Mouse (Mus musculus) kidney, postnatal 36 days (tissue): ENCODE results near the gene Bco1.

Source experiments
- DNase-seq, 2 experiments: peaks; one replicate each; pipeline ENCODE4 v3.0.0; 2021 to 2022; ENCODE audit warnings: mixed read lengths in 2 of 2

The Bco1 gene

DNA sequence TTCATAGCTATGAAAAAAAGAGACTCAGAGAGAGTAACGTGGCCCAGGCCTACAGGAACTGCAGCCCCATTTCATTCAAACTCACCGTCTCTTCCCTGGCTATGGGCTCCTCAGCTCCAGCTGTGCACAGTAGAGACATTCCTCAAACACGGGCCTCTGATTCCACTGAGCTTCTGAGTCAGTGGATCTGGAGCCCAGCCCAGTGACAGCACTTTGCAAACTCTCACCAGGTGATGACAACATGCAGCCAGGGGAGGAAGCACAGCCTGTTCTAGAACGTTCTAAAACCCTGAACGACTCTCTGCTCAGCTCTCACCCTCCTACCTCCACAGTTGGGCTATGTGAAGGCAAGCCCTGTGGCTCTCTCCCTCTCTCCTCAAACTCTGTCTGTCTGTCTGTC, 1.6 kb upstream of the Bco1 start:
- no peak for DNase-seq

DNA sequence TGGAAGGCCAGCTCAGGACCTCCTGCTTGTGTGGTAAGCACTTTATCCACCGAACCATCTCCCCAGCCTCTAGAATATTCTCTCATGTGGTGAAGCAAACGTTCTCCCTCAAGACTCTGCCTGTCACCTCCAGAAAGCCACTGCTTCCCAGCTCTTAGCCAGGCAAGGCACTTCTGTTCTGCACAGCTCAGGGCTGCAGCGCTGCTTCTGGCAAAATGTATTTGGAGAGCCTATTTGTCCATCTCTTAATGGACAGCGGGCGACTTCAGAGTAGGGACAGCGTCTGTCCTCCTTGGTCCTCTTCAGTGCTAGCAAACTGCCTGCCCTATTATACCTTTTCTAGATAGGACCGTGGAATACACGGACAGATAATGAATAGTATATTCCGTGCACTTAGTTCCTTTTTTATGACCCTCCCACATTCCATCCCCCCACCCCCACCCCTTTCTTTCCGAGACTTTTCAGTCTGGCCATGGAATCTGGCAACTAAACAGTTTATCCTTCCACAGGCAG, 1.5 kb downstream of the Bco1 start:
- no peak for DNase-seq

DNA sequence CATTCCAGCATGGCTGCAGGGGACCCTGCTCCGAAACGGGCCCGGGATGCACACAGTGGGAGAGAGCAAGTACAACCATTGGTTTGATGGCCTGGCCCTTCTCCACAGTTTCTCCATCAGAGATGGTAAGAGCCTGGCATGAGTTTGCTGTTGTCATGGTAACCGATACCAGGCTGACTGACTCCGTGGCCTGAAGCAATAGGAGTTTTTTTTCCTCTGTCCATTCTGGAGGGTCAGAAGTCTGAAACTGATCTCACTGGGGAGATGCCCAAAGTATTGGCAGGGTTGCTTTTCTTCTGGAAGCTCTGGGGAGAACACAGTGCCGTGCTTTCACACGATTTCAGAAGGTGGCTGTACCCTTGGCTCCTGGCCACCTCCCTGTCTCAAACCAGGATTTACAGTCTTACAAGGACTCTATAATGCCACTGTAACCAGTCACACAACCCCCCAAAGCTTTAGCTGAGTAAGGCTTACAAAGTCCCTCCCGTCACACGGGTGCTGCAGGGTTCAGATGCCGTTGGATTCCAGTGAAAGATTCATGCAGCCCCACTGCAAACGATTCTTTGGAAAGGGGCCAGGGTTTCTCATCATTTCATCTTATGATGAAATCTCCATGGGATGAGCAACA, 2.0 kb downstream of the Bco1 start:
- DNase-seq, result no peak

DNA sequence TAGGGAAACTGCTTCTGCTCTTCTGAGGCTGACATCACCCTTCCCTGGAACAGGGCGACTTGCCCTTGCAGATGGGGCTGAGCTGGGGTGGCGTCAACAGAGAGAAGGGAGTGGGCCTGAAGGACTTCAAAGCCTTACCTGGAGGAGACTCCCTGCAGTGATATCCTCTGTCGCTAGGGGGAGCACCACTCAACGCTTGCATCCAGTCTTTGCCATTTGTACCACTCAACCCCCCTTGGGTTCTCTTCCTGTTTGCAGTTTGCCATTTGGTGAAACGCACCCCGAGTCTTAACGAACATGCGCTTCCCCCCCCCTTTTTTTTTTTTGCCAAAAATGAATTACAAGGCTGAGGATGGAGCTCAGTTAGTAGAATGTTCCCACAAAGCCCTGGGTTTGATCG, 11.9 kb downstream of the Bco1 start:
- peak; percentile 70 to 88 for DNase-seq

DNA sequence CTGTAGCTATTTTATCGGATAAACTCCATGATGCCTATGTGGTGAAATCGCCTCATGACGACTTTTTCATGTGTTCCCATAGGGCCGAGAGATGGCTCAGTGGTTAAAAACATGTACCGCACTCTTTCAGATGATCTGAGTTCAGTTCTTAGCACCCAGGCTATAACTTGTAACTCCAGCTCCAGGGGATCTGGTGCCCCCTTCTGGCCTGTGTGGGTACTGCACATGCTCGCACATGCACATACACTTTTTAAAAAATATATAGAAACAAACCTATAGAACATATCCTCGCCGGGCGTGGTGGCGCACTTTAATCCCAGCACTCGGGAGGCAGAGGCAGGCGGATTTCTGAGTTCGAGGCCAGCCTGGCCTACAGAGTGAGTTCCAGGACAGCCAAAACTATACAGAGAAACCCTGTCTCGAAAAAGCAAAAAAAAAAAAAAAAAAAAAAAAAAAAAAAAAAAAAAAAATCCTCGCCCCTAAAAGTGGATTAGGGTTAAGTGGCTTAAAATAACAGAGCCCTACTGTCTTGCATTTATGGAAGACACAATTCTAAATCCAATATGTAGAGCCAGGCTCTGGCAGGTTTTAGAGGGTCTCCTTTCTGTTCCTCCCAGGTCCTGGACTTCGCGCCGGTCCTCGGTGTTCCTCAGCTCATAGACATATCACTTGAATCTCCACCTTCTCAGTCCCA, 13.5 kb downstream of the Bco1 start:
- DNase-seq, result peak in 1 of 2 experiments; percentile 15

DNA sequence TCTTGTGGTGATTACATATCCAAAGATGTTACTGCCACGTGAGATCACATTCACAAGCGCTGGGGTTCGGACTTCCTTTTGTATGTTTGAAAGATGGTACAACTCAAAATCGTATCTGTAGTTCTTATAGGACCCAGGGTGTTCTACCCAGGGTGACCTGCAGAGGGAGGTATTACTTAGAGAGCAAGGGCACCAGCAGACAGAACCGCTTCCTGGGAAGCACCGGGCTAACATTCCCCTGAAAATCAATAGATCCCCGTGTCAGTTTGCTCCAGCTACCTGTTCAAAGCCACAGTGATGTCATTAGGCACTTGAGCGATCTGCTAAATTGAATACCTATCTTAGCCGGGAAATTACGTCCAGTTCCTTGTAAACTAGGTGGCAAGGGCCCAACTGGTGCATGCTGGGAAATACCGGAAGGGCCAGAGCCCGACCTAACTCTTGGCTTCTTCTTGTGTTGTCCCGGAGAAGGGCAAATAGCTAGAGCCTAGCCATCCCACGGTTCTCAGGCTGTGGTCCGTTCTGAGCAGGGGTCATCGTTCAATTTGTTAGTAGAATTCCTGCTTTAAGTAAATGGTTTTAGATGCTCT, 14.2 kb downstream of the Bco1 start:
- peak; percentile 76 to 91 for DNase-seq

DNA sequence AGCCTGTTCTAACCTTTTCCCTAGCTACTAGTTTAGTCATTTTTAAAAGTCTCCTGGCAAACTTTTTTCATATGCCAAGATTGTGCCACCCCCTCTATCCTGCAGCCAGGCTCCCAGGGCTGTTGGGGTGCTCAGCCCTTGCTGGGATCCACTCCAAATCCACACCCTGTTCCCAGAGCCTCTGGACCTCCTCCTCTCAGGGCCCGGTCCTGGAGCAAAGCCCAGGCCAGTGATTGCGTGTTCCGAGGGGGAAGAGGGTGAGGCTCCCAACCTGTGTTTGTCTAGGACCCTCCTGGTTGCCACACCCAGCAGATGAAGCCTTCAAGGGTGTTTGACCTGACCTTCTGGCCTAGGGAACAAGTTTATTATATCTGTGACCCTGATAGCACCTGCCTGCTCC, 16.0 kb downstream of the Bco1 start:
- no peak for DNase-seq

DNA sequence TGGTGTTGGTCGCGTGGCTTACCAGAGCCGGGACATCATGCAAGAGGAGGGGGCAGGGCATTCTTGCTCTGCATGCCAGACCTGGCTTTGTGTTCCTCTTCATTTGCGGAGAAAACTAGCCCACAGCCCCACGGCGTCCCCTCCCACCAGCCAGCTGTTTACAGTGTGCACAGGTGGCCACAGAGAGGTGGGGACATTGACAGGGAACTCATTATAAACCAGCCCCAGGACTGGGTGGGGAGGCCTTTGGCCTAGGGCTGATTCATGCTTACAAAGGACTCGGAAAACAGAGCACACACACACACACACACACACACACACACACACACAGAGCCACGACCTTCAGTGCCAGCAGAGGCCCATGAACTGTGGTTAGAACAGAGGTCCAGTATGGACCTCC, 16.6 kb downstream of the Bco1 start:
- DNase-seq, result no peak

DNA sequence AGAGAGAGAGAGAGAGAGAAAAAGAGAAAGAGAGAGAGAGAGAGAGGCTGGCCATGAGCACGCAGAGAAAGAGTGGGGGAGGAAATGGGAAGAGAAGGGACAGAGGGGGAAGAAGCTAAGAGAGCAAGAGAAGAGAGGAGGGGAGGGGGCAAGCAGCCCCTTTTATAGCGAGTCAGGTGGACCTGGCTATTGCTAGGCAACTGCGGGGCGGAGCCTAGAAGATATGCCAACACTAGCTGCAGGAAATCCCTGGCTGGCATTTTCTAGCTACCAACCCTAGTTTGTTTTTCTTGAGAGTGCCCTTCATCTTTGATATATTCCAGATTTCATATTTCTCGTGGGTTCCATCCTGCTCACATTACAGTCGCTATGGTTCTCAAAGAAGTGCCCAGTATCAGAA, 19.4 kb downstream of the Bco1 start:
- no peak for DNase-seq

DNA sequence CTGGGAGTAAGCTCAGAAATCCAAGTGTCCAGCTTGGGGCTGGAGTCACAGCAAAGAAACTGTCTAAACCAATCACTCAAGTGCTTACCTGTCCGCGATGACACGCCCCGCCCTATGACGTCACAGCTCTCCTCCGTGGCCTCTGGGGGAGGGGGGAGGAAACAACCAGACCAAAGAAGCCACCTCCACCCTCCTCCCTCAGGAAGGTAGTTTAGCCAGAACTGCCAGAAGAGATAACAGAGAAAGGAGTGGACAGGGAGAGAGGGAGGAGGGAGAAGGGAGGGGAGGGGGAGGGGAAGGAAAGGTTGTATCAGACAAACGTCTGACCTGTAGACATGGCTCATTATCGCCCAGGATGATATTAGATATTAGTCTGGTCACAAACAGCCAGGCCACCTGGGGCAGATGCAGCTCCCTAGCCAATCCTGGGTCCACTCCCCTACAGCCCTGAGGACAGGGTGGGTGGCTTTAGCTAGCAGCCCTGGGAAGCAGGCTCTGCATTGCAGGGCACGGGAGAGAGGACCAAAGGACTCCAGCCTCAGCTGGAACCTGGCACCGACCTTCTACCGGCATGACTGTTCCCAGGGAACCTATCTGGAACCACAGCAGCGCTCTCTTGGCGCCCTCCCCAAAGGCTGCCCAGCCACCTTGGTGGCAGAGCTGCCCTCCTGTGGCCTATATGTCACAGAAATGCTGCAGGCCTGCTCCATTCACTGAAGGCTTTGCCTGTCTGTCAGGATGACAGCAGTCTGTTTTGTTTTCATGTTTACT, 20.2 kb downstream of the Bco1 start:
- DNase-seq, result peak; percentile 35 to 56

DNA sequence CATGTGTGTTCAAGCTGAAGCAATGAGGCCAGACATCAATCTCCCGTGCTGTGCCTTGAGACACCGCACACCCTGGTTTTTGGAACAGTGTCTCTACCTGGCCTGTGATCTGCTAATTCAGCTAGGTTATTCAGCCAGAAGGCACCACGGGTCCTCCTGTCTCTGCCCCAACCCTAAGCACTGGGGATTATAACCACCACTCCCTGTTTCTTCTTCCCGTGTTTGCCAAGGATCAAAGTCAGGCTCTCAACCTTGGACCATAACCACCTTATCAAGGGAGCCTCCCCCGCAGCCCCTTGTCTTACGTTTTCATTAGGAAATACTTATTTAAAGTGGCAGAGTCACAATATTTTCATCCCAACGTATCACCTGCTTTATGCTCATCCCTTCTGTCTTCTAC, 20.9 kb downstream of the Bco1 start:
- no peak for DNase-seq

DNA sequence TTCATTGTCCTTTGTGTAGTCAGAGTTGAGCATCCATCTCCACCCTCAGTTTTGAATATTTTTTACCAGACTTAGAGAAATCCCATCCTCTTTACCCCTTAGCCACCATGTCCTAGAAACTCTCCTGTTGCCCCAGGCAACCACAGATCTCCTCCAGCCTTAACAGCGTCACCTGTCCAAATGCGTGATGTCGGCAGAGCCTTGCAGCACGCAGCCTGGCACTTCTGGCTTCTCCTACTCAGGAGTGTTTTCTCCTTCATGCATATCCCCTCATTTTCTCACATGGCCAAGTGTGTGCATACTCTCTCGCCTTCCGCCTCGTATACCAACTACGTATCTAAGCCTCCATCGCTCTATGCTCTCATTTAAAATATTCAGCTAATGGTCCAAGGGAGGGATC, 22.8 kb downstream of the Bco1 start:
- no peak for DNase-seq

DNA sequence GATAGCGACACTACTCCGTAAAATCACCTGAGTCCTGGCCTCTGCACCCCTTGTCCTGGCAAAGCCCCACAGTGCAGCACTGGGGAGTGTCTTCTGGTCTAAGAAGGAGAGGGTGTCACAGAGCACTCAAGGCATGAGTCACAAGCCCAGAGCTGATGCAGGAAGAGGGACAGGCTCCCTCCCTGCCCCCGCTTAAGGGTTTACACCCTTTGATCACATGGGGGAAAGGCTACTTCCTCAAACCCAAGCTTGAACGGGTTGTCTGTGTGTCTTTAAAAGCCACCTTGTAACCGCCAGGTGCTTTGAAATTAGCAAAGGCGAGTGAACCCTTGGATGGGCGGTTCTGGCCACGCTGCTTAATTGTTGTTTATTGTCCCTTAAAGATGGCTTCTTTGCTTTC, 25.6 kb downstream of the Bco1 start:
- no peak for DNase-seq

DNA sequence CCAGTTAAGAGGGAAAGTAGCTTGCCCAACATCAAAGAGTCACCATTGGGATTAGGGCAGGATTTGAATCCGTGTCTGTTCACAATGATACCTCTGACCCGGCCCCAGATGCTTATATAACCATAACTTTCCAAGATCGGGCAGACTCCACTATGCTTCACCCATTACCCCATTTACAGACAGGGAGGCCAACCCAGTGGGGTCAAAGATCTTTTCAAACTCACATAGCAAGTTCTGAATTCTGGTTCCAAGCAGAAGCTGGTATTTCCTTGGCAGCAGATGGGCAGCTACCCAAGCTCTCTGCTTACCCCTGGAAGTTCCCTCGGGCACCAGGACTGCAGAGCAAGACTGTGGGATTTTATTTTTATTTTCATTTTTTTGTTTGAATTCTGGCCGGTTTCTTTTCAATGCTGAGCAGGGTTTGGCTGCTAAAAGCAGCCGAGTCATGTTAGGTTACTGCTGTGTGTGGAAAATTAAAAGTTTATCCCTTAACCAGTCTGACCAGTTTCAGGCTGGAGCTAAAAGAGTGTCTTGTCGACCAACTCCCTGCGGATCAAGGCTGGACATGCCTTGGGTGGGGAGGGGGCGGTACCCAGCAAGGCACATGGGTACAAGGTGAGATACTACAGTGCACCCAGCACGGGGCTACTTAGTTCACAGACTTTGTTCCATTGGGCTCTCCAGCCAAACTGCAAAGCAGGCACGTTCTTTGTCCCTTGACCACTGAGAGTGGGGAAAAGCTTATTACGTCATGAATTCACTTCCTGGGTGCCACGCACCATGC, 28.4 kb downstream of the Bco1 start:
- peak; percentile 34 to 74 for DNase-seq

DNA sequence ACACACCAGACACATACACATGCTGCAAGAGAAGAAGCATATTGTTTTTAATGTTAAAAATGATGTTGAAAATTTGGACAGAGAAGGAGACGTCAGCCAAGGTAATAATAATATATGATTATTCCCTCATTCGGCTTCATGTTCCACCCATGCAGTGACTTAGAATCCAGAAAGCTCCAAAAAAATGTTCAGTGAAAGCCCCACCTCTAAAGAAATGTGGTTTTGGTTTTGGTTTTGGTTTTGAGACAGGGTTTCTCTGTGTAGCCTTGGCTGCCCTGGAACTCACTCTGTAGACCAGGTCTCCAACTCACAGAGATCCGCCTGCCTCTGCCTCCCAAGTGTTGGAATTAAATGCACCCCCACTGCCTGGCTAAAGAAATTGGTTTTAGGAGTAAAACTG, 30.2 kb downstream of the Bco1 start:
- no peak for DNase-seq

DNA sequence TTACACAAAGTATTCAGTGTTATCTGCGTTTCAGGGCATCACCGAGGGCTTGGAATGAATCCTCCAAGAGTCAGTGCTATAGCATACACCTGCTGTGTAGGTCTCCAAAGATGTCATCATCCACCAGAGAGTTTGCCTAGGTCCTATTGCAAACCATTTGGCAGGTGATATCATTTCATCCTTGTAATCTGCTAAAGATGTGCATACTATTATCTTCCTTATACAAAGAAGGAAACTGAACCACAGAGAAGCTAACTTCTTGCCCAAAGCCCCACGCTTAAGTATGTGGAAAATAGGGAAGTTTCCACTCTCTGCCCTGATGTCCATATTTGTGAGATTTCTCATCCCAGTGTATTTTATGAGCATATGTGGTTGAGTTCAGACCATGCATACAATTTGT, 30.8 kb downstream of the Bco1 start:
- no peak for DNase-seq

DNA sequence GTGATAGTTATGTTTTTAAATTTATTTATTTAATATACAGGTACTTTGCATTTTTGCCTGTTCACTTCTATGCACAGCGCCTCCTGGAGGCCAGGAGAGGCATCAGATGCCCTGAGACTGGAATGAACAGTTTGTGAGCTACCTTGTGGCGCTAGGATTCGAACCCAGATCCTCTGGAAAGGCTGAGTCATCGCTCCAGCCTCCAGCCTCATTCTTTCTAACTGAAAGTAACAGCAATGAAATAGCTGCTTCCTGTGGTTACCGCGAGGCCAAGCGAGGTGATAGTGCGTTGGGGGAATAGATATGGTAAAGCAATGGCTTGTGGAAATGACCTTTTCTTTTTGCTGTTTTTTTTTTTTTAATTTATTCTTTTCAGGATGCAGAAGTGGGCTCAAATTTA, 31.4 kb downstream of the Bco1 start:
- no peak for DNase-seq

DNA sequence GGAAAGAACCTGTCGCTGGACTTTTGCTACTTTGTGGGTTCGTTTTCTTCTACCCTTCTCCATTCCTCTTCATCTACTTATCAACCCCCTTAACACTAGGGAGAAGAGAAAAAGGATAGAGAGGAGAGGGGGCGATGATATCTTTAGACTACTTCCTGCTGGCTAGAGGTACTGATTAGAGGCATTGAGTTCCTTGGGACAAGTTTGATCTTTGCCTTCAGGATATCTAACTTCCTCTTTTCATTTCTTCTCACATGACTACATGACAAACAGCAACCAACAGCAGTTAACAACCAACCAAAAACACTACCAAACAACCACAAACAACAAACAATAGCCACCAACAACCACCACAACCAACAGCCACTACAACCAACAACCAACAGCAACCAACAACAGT, 38.0 kb downstream of the Bco1 start:
- no peak for DNase-seq

DNA sequence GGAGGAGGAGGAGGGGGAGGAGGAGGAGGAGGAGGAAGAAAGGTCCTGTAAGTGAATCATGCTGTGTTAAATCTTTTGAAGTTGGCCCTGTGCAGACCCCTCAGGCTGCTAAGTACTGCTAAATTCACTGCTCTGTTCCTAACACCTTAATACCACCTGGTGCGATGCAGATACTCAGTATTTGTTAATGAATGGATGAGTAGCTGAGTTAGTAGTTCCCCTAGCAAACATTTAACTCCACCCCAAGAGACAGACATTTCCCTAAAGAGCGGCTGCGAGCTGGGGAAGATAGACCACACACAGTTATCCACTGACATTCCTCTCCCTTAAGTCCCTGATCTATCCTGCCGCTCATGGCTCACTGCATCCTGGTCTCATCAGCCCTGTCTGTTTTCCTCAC, 40.7 kb downstream of the Bco1 start:
- no peak for DNase-seq

DNA sequence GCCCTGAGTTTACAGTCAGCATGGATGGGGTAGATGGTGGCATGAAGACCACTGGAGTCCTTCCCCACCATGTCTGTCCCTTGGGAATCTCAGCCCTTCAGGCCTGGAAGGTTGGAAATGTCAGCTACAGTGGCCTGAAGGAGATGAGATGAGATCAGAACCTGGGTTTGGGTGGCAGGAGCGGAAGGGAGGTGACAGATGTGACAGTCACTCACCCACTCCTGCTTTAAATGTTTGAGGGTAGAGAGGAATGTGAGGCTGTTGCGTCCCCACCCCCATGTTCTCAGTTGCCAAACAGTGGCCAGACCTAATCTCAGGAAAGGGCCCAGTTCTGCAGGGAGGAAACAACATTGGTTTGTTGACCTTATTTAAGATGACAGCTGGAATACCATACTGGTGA, 41.1 kb downstream of the Bco1 start:
- no peak for DNase-seq

DNA sequence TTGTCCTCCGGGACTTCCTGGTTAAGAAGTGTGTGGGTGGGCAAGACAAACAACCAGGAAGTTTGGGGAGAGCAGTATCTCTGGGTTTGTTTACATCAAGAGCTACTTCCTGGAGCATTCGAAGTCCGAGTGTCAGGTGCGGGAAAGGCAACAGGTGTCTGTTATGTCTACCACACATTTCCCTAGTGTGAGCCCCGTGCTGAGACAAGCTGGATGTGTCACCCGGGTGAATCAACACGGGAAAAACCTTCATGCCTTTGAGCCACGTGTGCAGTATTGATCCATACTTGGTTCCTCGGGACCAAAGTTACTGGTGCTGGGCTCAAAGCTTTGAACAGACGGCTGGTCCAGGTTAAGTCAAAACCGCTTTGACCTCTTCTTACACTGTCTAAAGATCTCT, 41.7 kb downstream of the Bco1 start:
- no peak for DNase-seq

DNA sequence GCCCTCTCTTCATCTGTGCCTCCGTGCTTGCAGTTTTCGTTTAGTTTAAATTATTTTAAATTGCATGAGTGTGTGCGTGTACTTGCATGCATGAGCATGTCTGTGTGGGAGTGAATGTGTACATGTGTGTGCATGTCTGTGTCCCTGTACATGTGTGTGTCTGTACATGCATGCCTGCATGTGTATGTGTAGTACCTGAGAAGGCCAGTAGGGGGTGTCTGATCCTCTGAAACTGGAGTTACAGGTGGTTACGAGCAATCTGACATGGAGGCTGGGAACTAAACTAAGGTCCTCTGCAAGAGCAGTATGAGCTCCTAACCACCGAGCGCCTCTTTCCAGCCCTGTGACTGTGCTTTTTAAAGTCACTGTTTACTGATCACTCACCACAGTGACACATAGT, 52.9 kb downstream of the Bco1 start:
- peak in 1 of 2 experiments; percentile 24 for DNase-seq

DNA sequence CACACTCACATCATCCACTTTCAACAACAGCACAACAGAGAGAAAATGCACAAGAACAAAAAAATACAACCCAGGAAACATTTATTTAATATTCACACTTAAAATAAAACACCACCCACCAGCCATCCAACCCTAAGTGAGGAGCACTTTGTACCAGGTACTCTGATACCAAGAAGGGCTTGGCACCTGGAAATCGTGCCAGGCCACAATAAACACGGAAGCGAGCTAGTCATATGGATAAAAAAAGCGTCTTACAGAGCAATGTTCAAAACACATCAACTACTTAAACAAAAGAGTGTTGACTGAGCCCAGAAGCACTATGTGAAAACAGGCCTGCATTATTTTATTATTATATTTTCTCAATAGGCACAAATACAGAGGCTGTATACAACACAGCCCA, 60.5 kb downstream of the Bco1 start:
- no peak for DNase-seq
